Mouse (Mus musculus) cerebellum, adult 2 months (tissue): ENCODE results near the gene Pgm2. TPM values are rescaled to one million over a fixed set of nuclear protein-coding genes. Genes with fewer than 3 reads are reported as not detected.

Experiments
- DNase-seq, 2 experiments: peaks; one replicate each; pipeline ENCODE4 v3.0.0; 2021
- H3K27ac ChIP-seq: fragments of 200-500 bp; 2 replicates; pipeline ENCODE4 v1.5.1; 2012; ENCODE audit warnings: low read length, control low read depth, inconsistent platforms; ENCODE audit not compliant: insufficient read depth
- H3K27me3 ChIP-seq: fragments of 200-500 bp; 2 replicates; pipeline ENCODE4 v1.6.1; 2012; ENCODE audit warnings: inconsistent platforms, mild to moderate bottlenecking, low read length, moderate library complexity; ENCODE audit not compliant: control insufficient read depth, insufficient read depth
- H3K4me1 ChIP-seq: fragments of 200-500 bp; 2 replicates; pipeline ENCODE4 v1.6.1; 2011; ENCODE audit warnings: low read length; ENCODE audit not compliant: control insufficient read depth, insufficient read depth
- H3K4me3 ChIP-seq: fragments of 200-500 bp; replicated peaks from 2 replicates; pipeline ENCODE3; 2011; ENCODE audit warnings: mild to moderate bottlenecking, low read depth, low read length, control low read depth; ENCODE audit not compliant: insufficient read depth
- CTCF ChIP-seq: fragments of 200-500 bp; IDR thresholded peaks from 2 replicates; pipeline ENCODE4 v1.5.1; 2011; ENCODE audit warnings: low read depth, mild to moderate bottlenecking, control low read depth, low read length, moderate library complexity, borderline replicate concordance; ENCODE audit not compliant: insufficient read depth
- POLR2A ChIP-seq: fragments of 200-500 bp; IDR thresholded peaks from 2 replicates; pipeline ENCODE4 v1.6.1; 2011; ENCODE audit warnings: low read length, control low read depth, borderline replicate concordance; ENCODE audit not compliant: insufficient read depth
- WGBS: fragments of 180-500 bp; shearing (Covaris S2); methylation state at CpG from one replicate; pipeline ENCODE4 v1.1.7; 2018; 5-methylcytosine and 5-hydroxymethylcytosine counted together
- polyA plus RNA-seq: library from polyadenylated mRNA; depleted of rRNA; stranded (reverse); fragments of >200 nt; gene quantifications from 2 replicates; pipeline ENCODE4 v1.2.3, GENCODE M21; 2012

Pgm2 gene
- polyA plus RNA-seq, 1 experiment = 8.4 TPM

DNA sequence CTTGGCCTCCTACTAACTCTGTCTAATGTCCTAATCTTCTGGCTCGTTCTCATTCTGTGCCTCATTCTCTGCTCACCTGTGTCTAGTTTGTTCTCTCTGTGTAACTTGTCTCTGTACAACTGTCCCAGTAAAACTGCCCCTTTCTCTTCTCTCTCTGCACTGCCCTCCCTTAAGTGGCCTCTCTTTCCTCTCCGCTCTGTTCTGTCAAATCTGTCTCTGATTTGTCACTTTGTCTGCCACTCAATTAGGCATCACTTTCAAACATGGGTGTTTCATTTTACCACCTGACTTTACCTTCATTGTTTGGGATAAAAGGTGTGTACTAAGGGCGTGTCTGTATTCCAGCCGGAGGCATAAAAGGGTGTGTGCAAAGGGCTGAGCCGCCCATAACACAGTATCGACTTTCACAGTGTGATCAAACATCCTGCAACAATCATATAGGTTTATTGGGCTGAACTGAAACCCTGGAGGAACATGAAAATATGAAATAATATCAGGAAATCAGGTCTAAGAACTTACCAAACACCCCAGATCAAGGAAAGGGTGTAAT lies 27.2 kb upstream of the Pgm2 start:
- no peak overlapping the region for H3K27ac ChIP-seq
- no peak overlapping the region for H3K4me3 ChIP-seq
- no peaks in the 10 kb centered on the region for H3K4me1 ChIP-seq
- WGBS = 93% methylated on average over 6 of the region's 6 CpGs
- no peak for DNase-seq
- no peaks in the 10 kb centered on the region for H3K27me3 ChIP-seq
- TF ChIP-seq CTCF (no peak), POLR2A (no peak)

DNA sequence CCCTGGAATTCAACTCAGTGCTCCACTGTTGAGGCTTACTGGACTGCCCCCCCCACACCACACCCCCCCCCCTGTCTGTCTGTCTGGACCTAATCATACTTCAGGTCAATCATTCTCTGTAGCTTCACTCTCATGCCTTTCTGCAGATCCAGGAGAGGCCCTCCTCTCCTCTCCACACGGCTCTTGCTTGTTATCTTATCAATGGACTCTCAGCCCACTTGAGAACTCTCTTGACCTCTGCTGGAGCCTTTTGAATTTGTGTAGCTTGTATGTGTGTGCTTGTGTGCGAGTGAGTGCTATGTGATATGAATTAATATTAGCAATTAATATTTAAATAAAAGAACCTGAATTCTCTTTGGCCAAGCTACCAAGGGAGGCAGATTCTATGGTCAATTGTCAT lies 26.6 kb upstream of the Pgm2 start:
- no peaks in the 10 kb centered on the region for H3K4me1 ChIP-seq
- 91% methylated on average over 2 of the region's 2 CpGs for WGBS
- H3K4me3 ChIP-seq = no peak overlapping the region
- no peak for TF ChIP-seq POLR2A
- no peak for TF ChIP-seq CTCF
- no peak overlapping the region for H3K27ac ChIP-seq
- no peaks in the 10 kb centered on the region for H3K27me3 ChIP-seq
- DNase-seq = no peak

DNA sequence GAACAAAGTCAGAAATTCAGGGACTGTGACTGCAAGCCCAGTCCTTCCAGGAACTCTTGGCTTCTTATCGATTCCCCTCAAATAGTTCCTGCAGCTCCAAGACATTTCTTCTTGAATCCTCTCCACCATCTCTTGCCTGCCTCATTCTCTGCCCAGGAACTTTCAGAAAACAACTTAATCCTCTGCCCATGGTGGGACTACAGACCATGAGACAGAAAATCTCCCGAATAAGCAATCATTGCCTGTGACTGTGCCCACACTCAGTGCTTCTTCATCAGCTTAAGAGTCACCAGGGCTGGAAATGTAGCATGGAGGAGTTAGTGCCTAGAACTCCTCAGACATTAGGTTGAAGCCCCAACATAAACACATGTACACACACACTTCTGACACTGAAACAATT lies 25.2 kb upstream of the Pgm2 start:
- 69% methylated on average over 2 of the region's 2 CpGs for WGBS
- H3K4me3 ChIP-seq = no peak overlapping the region
- TF ChIP-seq CTCF = no peak
- no peak for TF ChIP-seq POLR2A
- no peaks in the 10 kb centered on the region for H3K4me1 ChIP-seq
- H3K27ac ChIP-seq = no peak overlapping the region
- H3K27me3 ChIP-seq = no peaks in the 10 kb centered on the region
- no peak for DNase-seq

DNA sequence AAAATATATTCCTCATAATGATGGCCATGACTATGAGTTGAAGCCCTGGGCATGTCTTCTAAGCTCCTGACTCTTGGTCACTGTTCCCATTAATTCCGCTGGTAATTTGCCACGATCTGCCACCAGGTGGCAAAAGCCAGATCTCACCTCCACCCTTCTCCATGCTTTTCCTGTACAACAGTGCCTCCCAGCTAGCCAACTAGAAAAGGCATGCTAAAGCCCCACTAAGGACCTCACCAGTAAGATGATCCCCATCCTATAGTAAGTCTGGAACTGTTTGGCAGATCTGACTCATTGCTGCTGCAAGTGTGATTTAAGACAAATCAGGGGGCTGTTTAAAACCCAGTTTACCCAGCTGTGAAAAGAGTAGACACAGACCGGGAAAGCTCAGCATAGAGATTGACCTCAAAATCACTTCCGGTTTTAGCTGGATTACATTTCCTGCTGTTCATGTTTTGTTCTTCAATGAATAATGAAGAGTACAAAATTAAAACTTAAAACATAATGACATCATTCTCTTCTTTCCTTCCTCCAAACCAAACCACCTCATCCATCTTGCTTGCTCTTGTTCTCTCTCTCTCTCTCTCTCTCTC lies 22.6 kb upstream of the Pgm2 start:
- H3K27me3 ChIP-seq = no peaks in the 10 kb centered on the region
- DNase-seq = peak; percentile 82
- 41% methylated on average over 4 of the region's 4 CpGs for WGBS
- H3K4me1 ChIP-seq = no peaks in the 10 kb centered on the region
- no peak overlapping the region for H3K4me3 ChIP-seq
- TF ChIP-seq POLR2A (no peak), CTCF (peak; percentile 100)
- no peak overlapping the region for H3K27ac ChIP-seq

DNA sequence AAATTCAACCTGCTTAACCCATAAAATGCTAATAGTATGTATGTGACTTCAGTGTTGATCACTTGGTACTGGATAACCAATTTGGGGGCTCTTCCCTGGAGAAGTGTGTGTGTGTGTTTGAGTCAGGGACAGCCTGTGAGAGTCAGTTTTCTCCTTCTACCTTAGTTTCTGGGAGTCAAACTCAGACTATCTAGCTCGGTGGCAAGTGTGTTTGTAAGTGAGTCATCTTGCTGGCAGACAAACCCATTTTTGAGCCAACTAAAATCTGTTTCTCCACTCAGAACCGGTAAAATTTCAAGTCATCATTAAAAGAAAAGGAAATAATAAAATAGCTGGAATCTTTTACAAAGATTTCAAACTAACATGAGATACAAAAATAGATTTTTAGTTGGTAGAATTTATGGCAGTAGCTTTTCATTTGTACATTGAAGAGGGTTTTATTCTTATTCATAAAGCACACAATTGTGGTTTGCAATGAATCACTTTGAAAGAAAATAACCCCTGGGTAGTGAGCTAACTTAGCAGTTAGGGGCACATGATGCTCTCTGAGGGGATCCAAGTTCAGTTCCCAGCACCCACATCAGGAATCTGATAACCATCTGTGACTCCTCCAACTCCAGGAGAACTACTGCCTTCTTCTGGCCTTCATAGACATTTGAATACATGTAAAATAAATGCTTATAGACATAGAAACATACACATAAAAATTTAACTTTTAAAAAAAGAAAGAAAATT lies 21.8 kb upstream of the Pgm2 start:
- H3K4me1 ChIP-seq = no peaks in the 10 kb centered on the region
- 38% methylated on average over 2 of the region's 2 CpGs for WGBS
- no peak overlapping the region for H3K27ac ChIP-seq
- H3K4me3 ChIP-seq = no peak overlapping the region
- TF ChIP-seq CTCF (no peak), POLR2A (no peak)
- DNase-seq = no peak
- no peaks in the 10 kb centered on the region for H3K27me3 ChIP-seq

DNA sequence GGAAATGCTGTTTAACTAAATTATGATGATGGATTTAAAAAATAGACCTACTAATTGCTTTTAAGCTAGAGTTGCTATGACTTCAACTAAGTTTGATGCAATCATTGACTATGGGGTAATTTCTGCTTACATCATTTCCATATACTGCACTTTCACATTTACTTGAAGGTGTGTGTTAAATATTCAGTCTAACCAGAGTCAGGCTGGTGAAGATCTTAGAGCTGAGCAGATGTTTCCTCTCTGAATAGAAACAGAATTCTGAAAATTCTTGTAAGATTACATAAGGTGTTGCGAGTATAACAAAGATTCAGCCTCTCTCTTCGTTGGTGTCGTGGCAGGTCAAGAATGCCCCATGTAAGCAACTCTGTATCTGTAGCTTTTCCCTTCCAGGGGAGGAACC lies 18.3 kb upstream of the Pgm2 start:
- Histone ChIP-seq H3K27me3 (no peaks in the 10 kb centered on the region), H3K27ac (no peak overlapping the region), H3K4me1 (no peaks in the 10 kb centered on the region), H3K4me3 (no peak overlapping the region)
- WGBS = 94% methylated on average over 3 of the region's 3 CpGs
- DNase-seq = no peak
- TF ChIP-seq CTCF (no peak), POLR2A (no peak)

DNA sequence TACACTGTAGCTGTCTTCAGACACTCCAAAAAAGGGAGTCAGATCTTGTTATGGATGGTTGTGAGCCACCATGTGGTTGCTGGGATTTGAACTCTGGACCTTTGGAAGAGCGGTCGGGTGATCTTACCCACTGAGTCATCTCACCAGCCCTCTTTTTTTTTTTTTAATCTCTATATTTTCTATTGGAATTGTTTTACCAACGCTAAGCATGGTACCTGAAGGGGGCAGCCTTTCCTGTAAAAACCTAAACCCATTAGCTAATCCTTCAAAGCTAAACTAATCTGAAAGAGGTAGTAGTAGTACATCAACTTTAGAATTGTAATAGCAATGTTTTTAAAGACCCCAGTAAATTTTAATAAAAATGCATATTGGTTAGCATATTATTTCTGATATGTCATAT lies 17.2 kb upstream of the Pgm2 start:
- peak in 1 of 2 experiments; percentile 9 for DNase-seq
- no peaks in the 10 kb centered on the region for H3K27me3 ChIP-seq
- 39% methylated on average over 3 of the region's 3 CpGs for WGBS
- no peak overlapping the region for H3K27ac ChIP-seq
- TF ChIP-seq CTCF (no peak), POLR2A (no peak)
- no peaks in the 10 kb centered on the region for H3K4me1 ChIP-seq
- H3K4me3 ChIP-seq = no peak overlapping the region

DNA sequence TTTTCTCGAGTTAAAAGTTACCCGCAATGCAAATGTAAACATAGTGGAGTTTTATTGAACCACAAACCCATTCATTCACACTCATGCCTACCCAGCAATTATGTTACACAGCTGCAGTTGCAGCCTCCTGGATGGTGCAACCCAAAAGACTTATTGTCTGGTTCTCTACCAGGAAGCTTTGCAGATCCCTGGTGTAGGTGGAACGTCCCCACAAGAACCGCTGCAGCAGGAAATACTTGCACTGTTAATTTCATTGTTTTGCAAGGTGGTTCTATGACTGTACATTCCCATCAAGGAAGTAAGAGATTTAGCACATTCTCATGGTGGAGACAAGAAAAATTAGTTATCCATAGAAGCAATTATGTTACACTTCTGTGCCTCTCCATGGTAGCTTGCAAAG lies 15.4 kb upstream of the Pgm2 start:
- H3K27me3 ChIP-seq = no peaks in the 10 kb centered on the region
- TF ChIP-seq CTCF (no peak), POLR2A (no peak)
- DNase-seq = no peak
- no peaks in the 10 kb centered on the region for H3K4me1 ChIP-seq
- 90% methylated on average over 4 of the region's 4 CpGs for WGBS
- H3K4me3 ChIP-seq = no peak overlapping the region
- no peak overlapping the region for H3K27ac ChIP-seq
